Mouse (Mus musculus) Patski (cell line): ENCODE results near the gene Smim11. TPM values are rescaled to one million over a fixed set of nuclear protein-coding genes. Genes with fewer than 3 reads are reported as not detected.
A peak's percentile ranks its signal among the peaks of the same experiment; 100 is the strongest.

Experiments
- ATAC-seq: fragments of 100-300 bp; one replicate; pipeline ENCODE4 v1.8.0; 2021
- CTCF ChIA-PET: fragments of 350-600 bp; sonication (Branson Sonifier 250); formaldehyde crosslinking; loops from one replicate; lab custom pipeline; 2022; ENCODE audit warnings: inconsistent platforms; lab: Charles Lee
- POLR2A ChIA-PET: fragments of 350-600 bp; sonication (Branson Sonifier 250); formaldehyde crosslinking; loops from one replicate; lab custom pipeline; 2022; ENCODE audit warnings: antibody characterized with exemption, inconsistent platforms; lab: Charles Lee
- DNase-seq: peaks from one replicate; pipeline ENCODE4 v3.0.0-alpha.2; 2011; ENCODE audit warnings: low read depth, low spot score
- H3K27me3 ChIP-seq: fragments of 371-371 bp; one replicate; pipeline ENCODE4 v1.5.1; 2021
- CTCF ChIP-seq: fragments of 100-300 bp; IDR thresholded peaks from one replicate; pipeline ENCODE4 v1.5.1; 2021
- in situ Hi-C: fragments of 300-500 bp; cut with MboI; formaldehyde crosslinking; loops from 3 replicates; pipeline ENCODE4 v1.11.1; 2018; ENCODE audit warnings: low pct_unique_long_range_greater_than_20kb, mixed read lengths
- polyA plus RNA-seq: library from polyadenylated mRNA; unstranded; gene quantifications from one replicate; pipeline ENCODE4 v1.2.3, GENCODE M21; 2021

The Smim11 gene
- polyA plus RNA-seq, 1 experiment from 2014 or later: 77.4 TPM

- ATAC-seq (peak; percentile 31), DNase-seq (no peak)
- ChIA-PET POLR2A (interaction anchor here (0.6 kb wide), 1 partner anchor 828 kb away, joined by 3 read pairs; no protein-coding TSS in a partner anchor), CTCF (interaction anchor here (0.9 to 2.2 kb wide), 11 partner anchors 9 to 226 kb away, joined by 3 to 6 read pairs (median 4); no protein-coding TSS in a partner anchor)
- peak; percentile 87 for TF ChIP-seq CTCF
- no peaks in the 10 kb centered on the region for H3K27me3 ChIP-seq
- in situ Hi-C loops: loop anchor here (25.0 kb wide), 1 partner anchor 1221 kb away; no protein-coding TSS in a partner anchor
Observed at GRCm38 (mm10) chr16:92340612-92341511, 39.8 kb downstream of the Smim11 start.

- ChIA-PET POLR2A (no interaction called here), CTCF (interaction anchor here (0.8 kb wide), 1 partner anchor 40 kb away, joined by 3 read pairs; no protein-coding TSS in a partner anchor)
- TF ChIP-seq CTCF: no peak
- H3K27me3 ChIP-seq: no peaks in the 10 kb centered on the region
- ATAC-seq (no peak), DNase-seq (no peak)
- in situ Hi-C loops: loop anchor here (5.0 to 25.0 kb wide), 3 partner anchors 37 to 1217 kb away; no protein-coding TSS in a partner anchor
Observed at GRCm38 (mm10) chr16:92345177-92345576, 44.1 kb downstream of the Smim11 start.

- ChIA-PET POLR2A (no interaction called here), CTCF (no interaction called here)
- H3K27me3 ChIP-seq: no peaks in the 10 kb centered on the region
- no peak for TF ChIP-seq CTCF
- in situ Hi-C loops: loop anchor here (5.0 to 25.0 kb wide), 3 partner anchors 36 to 1216 kb away; no protein-coding TSS in a partner anchor
- ATAC-seq (no peak), DNase-seq (no peak)
Observed at GRCm38 (mm10) chr16:92346297-92346916, 45.3 kb downstream of the Smim11 start.

GRCm38 (mm10) chr16:92348941-92349340, 47.9 kb downstream of the Smim11 start:
- peak; percentile 70 for DNase-seq
- ChIA-PET POLR2A (no interaction called here), CTCF (no interaction called here)
- peak; percentile 39 for ATAC-seq
- TF ChIP-seq CTCF: no peak
- in situ Hi-C loops: loop anchor here (5.0 to 25.0 kb wide), 3 partner anchors 33 to 1213 kb away; no protein-coding TSS in a partner anchor
- no peaks in the 10 kb centered on the region for H3K27me3 ChIP-seq

- in situ Hi-C loops: no loop called here
- ChIA-PET POLR2A (no interaction called here), CTCF (no interaction called here)
- DNase-seq (no peak), ATAC-seq (no peak)
- no peak for TF ChIP-seq CTCF
- H3K27me3 ChIP-seq: no peaks in the 10 kb centered on the region
Observed at GRCm38 (mm10) chr16:92353295-92353694, 52.2 kb downstream of the Smim11 start.

GRCm38 (mm10) chr16:92353897-92354296, 52.8 kb downstream of the Smim11 start:
- no peaks in the 10 kb centered on the region for H3K27me3 ChIP-seq
- ChIA-PET POLR2A (no interaction called here), CTCF (interaction anchor here (1.4 kb wide), 1 partner anchor 18 kb away, joined by 3 read pairs; no protein-coding TSS in a partner anchor)
- in situ Hi-C loops: no loop called here
- ATAC-seq (no peak), DNase-seq (no peak)
- no peak for TF ChIP-seq CTCF

- no peak for TF ChIP-seq CTCF
- ChIA-PET CTCF (interaction anchor here (1.0 to 1.2 kb wide), 3 partner anchors 10 to 42 kb away, joined by 3 to 4 read pairs (median 3); no protein-coding TSS in a partner anchor), POLR2A (interaction anchor here (0.6 kb wide), 1 partner anchor 14 kb away, joined by 4 read pairs; no protein-coding TSS in a partner anchor)
- DNase-seq (no peak), ATAC-seq (no peak)
- no peaks in the 10 kb centered on the region for H3K27me3 ChIP-seq
- in situ Hi-C loops: no loop called here
Observed at GRCm38 (mm10) chr16:92355366-92355765, 54.3 kb downstream of the Smim11 start.

GRCm38 (mm10) chr16:92355982-92356381, 54.9 kb downstream of the Smim11 start:
- H3K27me3 ChIP-seq: peaks cover 3% of the 10 kb centered on the region
- DNase-seq (no peak), ATAC-seq (no peak)
- no peak for TF ChIP-seq CTCF
- in situ Hi-C loops: no loop called here
- ChIA-PET POLR2A (interaction anchor here (0.6 kb wide), 1 partner anchor 14 kb away, joined by 4 read pairs; no protein-coding TSS in a partner anchor), CTCF (interaction anchor here (1.0 to 1.1 kb wide), 2 partner anchors 9 to 42 kb away, joined by 3 read pairs; no protein-coding TSS in a partner anchor)

- ChIA-PET CTCF (interaction anchor here (0.9 kb wide), 1 partner anchor 23 kb away, joined by 3 read pairs; no protein-coding TSS in a partner anchor), POLR2A (no interaction called here)
- ATAC-seq (no peak), DNase-seq (no peak)
- peaks cover 7% of the 10 kb centered on the region for H3K27me3 ChIP-seq
- no peak for TF ChIP-seq CTCF
- in situ Hi-C loops: no loop called here
Observed at GRCm38 (mm10) chr16:92357023-92357422, 55.9 kb downstream of the Smim11 start.

GRCm38 (mm10) chr16:92357566-92357965, 56.5 kb downstream of the Smim11 start:
- ChIA-PET CTCF (interaction anchor here (0.9 to 1.3 kb wide), 2 partner anchors 22 to 88 kb away, joined by 3 to 4 read pairs; no protein-coding TSS in a partner anchor), POLR2A (no interaction called here)
- in situ Hi-C loops: no loop called here
- ATAC-seq (no peak), DNase-seq (no peak)
- peaks cover 7% of the 10 kb centered on the region for H3K27me3 ChIP-seq
- no peak for TF ChIP-seq CTCF
